Mouse (Mus musculus): ENCODE measurements around the gene Amer1. TPM values are rescaled to one million over a fixed set of nuclear protein-coding genes. Genes with fewer than 3 reads are reported as not detected.

Gene Amer1
- polyA plus RNA-seq (2016; fragmentation: Nextera tagmentation; extraction: Ambion mirVana), result 8.7 and 12.1 TPM in 2 replicates

- Histone ChIP-seq H3K27me3 (ENCODE audit: insufficient read depth, poor library complexity, severe bottlenecking) (no peaks in the 10 kb centered on the region), H3K4me3 (peak within 1 kb of the TSS; percentile 66), H3K36me3 (no peaks in the 10 kb centered on the region), H3K9me3 (no peaks in the 10 kb centered on the region), H3K27ac (peak within 1 kb of the TSS; percentile 87), H3K4me1 (no peaks in the 10 kb centered on the region)
- peak; percentile 96 for DNase-seq (ENCODE audit: low spot score)
- WGBS, result 17% methylated on average over 19 of the region's 19 CpGs
These were observed at the start of gene Amer1 for GRCm38 (mm10) chrX:95444776-95445111. TSS of gene Amer1 (minus strand) at chrX:95444872.

GRCm38 (mm10) chrX:95457166-95457565 lies 12.5 kb upstream of the Amer1 start:
- 71% methylated on average over 3 of the region's 3 CpGs for WGBS
- H3K9me3 ChIP-seq, result no peaks in the 10 kb centered on the region
- H3K4me3 ChIP-seq, result no peak overlapping the region
- H3K4me1 ChIP-seq, result no peaks in the 10 kb centered on the region
- no peaks in the 10 kb centered on the region for H3K36me3 ChIP-seq
- no peak for DNase-seq (ENCODE audit: low spot score)
- no peaks in the 10 kb centered on the region for H3K27me3 ChIP-seq (ENCODE audit: insufficient read depth, poor library complexity, severe bottlenecking)
- H3K27ac ChIP-seq, result no peak overlapping the region

GRCm38 (mm10) chrX:95445866-95446265 lies 1.2 kb upstream of the Amer1 start:
- Histone ChIP-seq H3K27me3 (ENCODE audit: insufficient read depth, poor library complexity, severe bottlenecking) (no peaks in the 10 kb centered on the region), H3K36me3 (no peaks in the 10 kb centered on the region), H3K4me1 (no peaks in the 10 kb centered on the region), H3K27ac (no peak overlapping the region), H3K9me3 (no peaks in the 10 kb centered on the region), H3K4me3 (no peak overlapping the region)
- DNase-seq (ENCODE audit: low spot score), result no peak
- WGBS, result 59% methylated on average over 2 of the region's 2 CpGs

GRCm38 (mm10) chrX:95445141-95445540 lies 469 bp upstream of the Amer1 start:
- 30% methylated on average over 3 of the region's 3 CpGs for WGBS
- H3K27ac ChIP-seq, result peak overlapping the region; percentile 87

GRCm38 (mm10) chrX:95443898-95444775 lies 535 bp downstream of the Amer1 start:
- H3K27ac ChIP-seq, result peak overlapping the region; percentile 87
- H3K36me3 ChIP-seq, result no peaks in the 10 kb centered on the region
- H3K4me1 ChIP-seq, result no peaks in the 10 kb centered on the region
- DNase-seq (ENCODE audit: low spot score), result peak; percentile 78
- no peaks in the 10 kb centered on the region for H3K9me3 ChIP-seq
- 12% methylated on average over 42 of the region's 42 CpGs for WGBS
- H3K4me3 ChIP-seq, result peak overlapping the region; percentile 66
- H3K27me3 ChIP-seq (ENCODE audit: insufficient read depth, poor library complexity, severe bottlenecking), result no peaks in the 10 kb centered on the region

More at GRCm38 (mm10) chrX:95445141-95445540, 469 bp upstream of the Amer1 start:
- no peak for DNase-seq (ENCODE audit: low spot score)
- Histone ChIP-seq H3K4me3 (peak overlapping the region; percentile 66), H3K9me3 (no peaks in the 10 kb centered on the region), H3K36me3 (no peaks in the 10 kb centered on the region), H3K4me1 (no peaks in the 10 kb centered on the region), H3K27me3 (ENCODE audit: insufficient read depth, poor library complexity, severe bottlenecking) (no peaks in the 10 kb centered on the region)

GRCm38 (mm10) chrX:95443390-95443789 lies 1.3 kb downstream of the Amer1 start:
- Histone ChIP-seq H3K27ac (peak overlapping the region; percentile 87), H3K4me1 (no peaks in the 10 kb centered on the region), H3K4me3 (peak overlapping the region; percentile 66), H3K36me3 (no peaks in the 10 kb centered on the region), H3K27me3 (ENCODE audit: insufficient read depth, poor library complexity, severe bottlenecking) (no peaks in the 10 kb centered on the region), H3K9me3 (no peaks in the 10 kb centered on the region)
- WGBS, result 27% methylated on average over 12 of the region's 12 CpGs
- DNase-seq (ENCODE audit: low spot score), result peak; percentile 72

- no peaks in the 10 kb centered on the region for H3K9me3 ChIP-seq
- WGBS, result 58% methylated on average over 1 of the region's 1 CpGs
These were observed 2.4 kb downstream of the Amer1 start for GRCm38 (mm10) chrX:95442261-95442660.

GRCm38 (mm10) chrX:95441290-95441689 lies 3.4 kb downstream of the Amer1 start:
- Histone ChIP-seq H3K27me3 (ENCODE audit: insufficient read depth, poor library complexity, severe bottlenecking) (no peaks in the 10 kb centered on the region), H3K27ac (no peak overlapping the region), H3K9me3 (no peaks in the 10 kb centered on the region), H3K4me3 (no peak overlapping the region), H3K36me3 (no peaks in the 10 kb centered on the region), H3K4me1 (no peaks in the 10 kb centered on the region)
- DNase-seq (ENCODE audit: low spot score), result no peak

More at GRCm38 (mm10) chrX:95442261-95442660, 2.4 kb downstream of the Amer1 start:
- Histone ChIP-seq H3K4me1 (no peaks in the 10 kb centered on the region), H3K27me3 (ENCODE audit: insufficient read depth, poor library complexity, severe bottlenecking) (no peaks in the 10 kb centered on the region), H3K36me3 (no peaks in the 10 kb centered on the region), H3K27ac (no peak overlapping the region), H3K4me3 (no peak overlapping the region)
- no peak for DNase-seq (ENCODE audit: low spot score)

GRCm38 (mm10) chrX:95438491-95438890 lies 6.2 kb downstream of the Amer1 start:
- Histone ChIP-seq H3K27me3 (ENCODE audit: insufficient read depth, poor library complexity, severe bottlenecking) (no peaks in the 10 kb centered on the region), H3K9me3 (no peaks in the 10 kb centered on the region), H3K27ac (no peak overlapping the region), H3K4me1 (no peaks in the 10 kb centered on the region), H3K36me3 (no peaks in the 10 kb centered on the region), H3K4me3 (no peak overlapping the region)
- no peak for DNase-seq (ENCODE audit: low spot score)
- 74% methylated on average over 4 of the region's 4 CpGs for WGBS

GRCm38 (mm10) chrX:95437236-95437635 lies 7.4 kb downstream of the Amer1 start:
- no peaks in the 10 kb centered on the region for H3K4me1 ChIP-seq
- H3K27ac ChIP-seq, result no peak overlapping the region
- H3K4me3 ChIP-seq, result no peak overlapping the region
- no peak for DNase-seq (ENCODE audit: low spot score)
- 92% methylated on average over 1 of the region's 1 CpGs for WGBS
- H3K27me3 ChIP-seq (ENCODE audit: insufficient read depth, poor library complexity, severe bottlenecking), result no peaks in the 10 kb centered on the region
- H3K36me3 ChIP-seq, result no peaks in the 10 kb centered on the region
- no peaks in the 10 kb centered on the region for H3K9me3 ChIP-seq

- H3K36me3 ChIP-seq, result no peaks in the 10 kb centered on the region
- H3K27me3 ChIP-seq (ENCODE audit: insufficient read depth, poor library complexity, severe bottlenecking), result no peaks in the 10 kb centered on the region
- H3K4me1 ChIP-seq, result no peaks in the 10 kb centered on the region
- H3K4me3 ChIP-seq, result no peak overlapping the region
- no peaks in the 10 kb centered on the region for H3K9me3 ChIP-seq
- H3K27ac ChIP-seq, result no peak overlapping the region
- DNase-seq (ENCODE audit: low spot score), result no peak
These were observed 71.6 kb downstream of the Amer1 start for GRCm38 (mm10) chrX:95373101-95373500.

Data from heart, embryonic 10.5 days (tissue).